Mouse (Mus musculus): Measurements from ENCODE around the gene Stat6.

DNA sequence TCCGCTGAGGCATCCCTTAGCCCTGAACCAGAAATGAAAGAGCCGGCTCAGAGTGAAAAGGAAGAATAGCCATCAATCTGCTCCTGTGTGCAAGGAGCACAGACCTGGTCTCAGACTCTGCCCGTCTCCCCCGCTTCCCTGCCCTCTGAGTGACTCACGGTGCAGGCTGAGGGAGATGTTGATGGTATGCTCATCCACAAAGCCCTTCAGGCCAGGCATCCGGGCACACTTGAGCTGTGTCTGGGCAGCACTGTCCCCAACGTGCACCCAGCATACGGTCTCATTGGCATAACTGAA lies 37.6 kb upstream of the Stat6 start:
- no peak for TF ChIP-seq CTCF (IDR thresholded peaks at IDR 0.05; ENCODE audit: borderline replicate concordance, insufficient read depth, low read depth, low read length)
- TF ChIP-seq POLR2A (IDR thresholded peaks at IDR 0.05; ENCODE audit: borderline replicate concordance, insufficient read depth, low read length), result no peak
